Mouse (Mus musculus) neural tube, embryonic 11.5 days (tissue): ENCODE measurements around the gene AA792892. TPM values are rescaled to one million over a fixed set of nuclear protein-coding genes. Genes with fewer than 3 reads are reported as not detected.
"Not testable (repeated sequence)": the region's sequence is repeated elsewhere in the genome, so short reads cannot be mapped to it uniquely, and the experiment has no call there.

ENCODE experiments used
- ATAC-seq: fragments of 200-750 bp; cut with Nextera tagmentation; 2 replicates; pipeline ENCODE4 v1.8.0; 2017; ENCODE audit warnings: moderate number of reproducible peaks, mild to moderate bottlenecking, moderate TSS enrichment, moderate library complexity; ENCODE audit not compliant: insufficient read depth, low FRiP score, low TSS enrichment
- DNase-seq: peaks from one replicate; pipeline ENCODE4 v3.0.0-alpha.2; 2015; ENCODE audit warnings: low spot score
- H3K27ac ChIP-seq: fragments of 300-500 bp; sonication (generic); 2 replicates; pipeline ENCODE4 v1.5.1; 2014; ENCODE audit warnings: low read depth, mild to moderate bottlenecking, low read length
- H3K27me3 ChIP-seq: fragments of 300-500 bp; sonication (generic); 2 replicates; pipeline ENCODE4 v1.6.1; 2014; ENCODE audit warnings: mild to moderate bottlenecking, low read length, mixed read lengths; ENCODE audit not compliant: control insufficient read depth, insufficient read depth
- H3K36me3 ChIP-seq: fragments of 300-500 bp; sonication (generic); 2 replicates; pipeline ENCODE4 v1.6.1; 2014; ENCODE audit warnings: mild to moderate bottlenecking, low read length, moderate library complexity, mixed read lengths; ENCODE audit not compliant: control insufficient read depth, insufficient read depth
- H3K4me1 ChIP-seq: fragments of 300-500 bp; sonication (generic); 2 replicates; pipeline ENCODE4 v1.6.1; 2014; ENCODE audit warnings: low read length, mixed read lengths; ENCODE audit not compliant: control insufficient read depth, insufficient read depth
- H3K4me2 ChIP-seq: fragments of 300-500 bp; sonication (generic); 2 replicates; pipeline ENCODE4 v1.6.1; 2014; ENCODE audit warnings: low read depth, mild to moderate bottlenecking, moderate library complexity
- H3K4me3 ChIP-seq: fragments of 300-500 bp; sonication (generic); 2 replicates; pipeline ENCODE4 v1.5.1; 2014; ENCODE audit warnings: low read depth, low read length
- H3K9ac ChIP-seq: fragments of 300-500 bp; sonication (generic); 2 replicates; pipeline ENCODE4 v1.6.1; 2014; ENCODE audit warnings: mild to moderate bottlenecking, low read length
- H3K9me3 ChIP-seq: fragments of 300-500 bp; sonication (generic); 2 replicates; pipeline ENCODE4 v1.6.1; 2016; ENCODE audit warnings: low read length; ENCODE audit not compliant: control insufficient read depth
- WGBS: fragments of 180-500 bp; shearing (Covaris S2); extraction: QIAGEN DNeasy Blood & Tissue Kit; methylation state at CpG from one replicate; pipeline ENCODE4 v1.1.7; 2014; 5-methylcytosine and 5-hydroxymethylcytosine counted together
- polyA plus RNA-seq: library from polyadenylated mRNA; unstranded; fragments of >200 nt; fragmentation: Nextera tagmentation; extraction: Ambion mirVana; gene quantifications from 2 replicates; pipeline ENCODE4 v1.2.1, GENCODE M21; 2014

AA792892 gene
- polyA plus RNA-seq = not detected in 2 replicates

DNA sequence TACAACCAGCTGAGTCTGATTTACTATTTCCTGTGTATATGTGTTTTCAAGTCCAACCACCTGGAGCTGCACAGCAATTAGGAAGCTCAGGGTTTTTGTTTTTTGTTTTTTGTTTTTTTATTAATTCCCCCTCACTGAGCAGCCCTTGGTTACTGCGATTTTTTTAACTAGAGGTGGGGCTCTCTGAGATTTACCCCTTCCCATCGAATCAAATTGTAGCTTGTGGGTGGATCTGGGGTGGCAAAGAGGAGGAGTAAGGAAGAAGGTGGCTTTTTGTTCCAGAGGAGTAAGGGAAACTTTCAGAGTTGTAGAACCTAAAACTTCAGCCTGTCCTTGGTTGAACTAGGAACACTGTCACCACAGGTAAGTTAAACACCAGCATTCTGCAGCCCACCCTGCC is at the start of gene AA792892:
AA792892 (plus strand) TSS at position 301 of the 400 bp plus-strand sequence.
- not testable (repeated sequence) for H3K36me3 ChIP-seq, H3K27me3 ChIP-seq, ATAC-seq, H3K9ac ChIP-seq, H3K4me2 ChIP-seq, H3K4me1 ChIP-seq, H3K27ac ChIP-seq, DNase-seq, H3K4me3 ChIP-seq, H3K9me3 ChIP-seq
- WGBS = no CpG with 5 or more reads among the region's 2 CpGs

- DNase-seq, H3K9me3 ChIP-seq, ATAC-seq, H3K36me3 ChIP-seq, H3K27ac ChIP-seq, H3K9ac ChIP-seq, H3K4me3 ChIP-seq, H3K4me1 ChIP-seq, H3K27me3 ChIP-seq, H3K4me2 ChIP-seq: not testable (repeated sequence)
- 100% methylated on average over 1 of the region's 1 CpGs for WGBS
Measured at GRCm38 (mm10) chr5:94306696-94307095, 32.9 kb upstream of the AA792892 start, which contains the start of gene A430089I19Rik. TSS of gene A430089I19Rik (minus strand) at chr5:94306796.

DNA sequence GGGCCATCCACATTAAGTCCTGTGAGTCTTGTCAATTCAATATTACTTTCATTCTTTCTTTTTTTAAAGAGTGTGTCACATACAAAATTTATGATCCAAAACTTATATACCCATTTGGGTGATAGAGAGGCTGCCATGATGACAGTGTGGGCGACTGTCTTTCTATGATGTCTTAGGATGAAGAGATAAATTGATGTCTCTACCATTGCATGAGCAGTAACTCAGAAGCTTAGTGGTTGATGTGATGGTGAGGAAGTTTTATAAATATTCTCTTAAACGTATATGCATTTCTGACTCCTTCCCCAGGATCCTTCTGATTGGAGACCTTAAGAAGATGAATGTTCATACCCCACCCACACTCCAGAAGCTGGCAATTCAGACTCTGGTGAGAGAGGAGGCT is 25.4 kb upstream of the AA792892 start, which contains the start of gene Gm6502:
Gm6502 (plus strand) TSS at position 301 of the 400 bp plus-strand sequence.
- not testable (repeated sequence) for H3K4me1 ChIP-seq, DNase-seq, H3K27ac ChIP-seq, H3K27me3 ChIP-seq, H3K9me3 ChIP-seq, H3K4me3 ChIP-seq, H3K9ac ChIP-seq, ATAC-seq, H3K36me3 ChIP-seq, H3K4me2 ChIP-seq
- no CpG with 5 or more reads among the region's 2 CpGs for WGBS

Other genes with a start within 250 kb of the AA792892 start
- gene Gm3106, start 121.7 kb upstream of the AA792892 start, polyA plus RNA-seq = not detected in 2 replicates
- not detected in 2 replicates for gene A430089I19Rik, start 33.0 kb upstream of the AA792892 start, polyA plus RNA-seq
- not detected in 2 replicates for gene Gm6502, start 25.3 kb upstream of the AA792892 start, polyA plus RNA-seq
- not detected in 2 replicates for gene Gm7682, start 106.0 kb downstream of the AA792892 start, polyA plus RNA-seq
- not detected in 2 replicates for gene Gm3139, start 186.5 kb downstream of the AA792892 start, polyA plus RNA-seq